Mouse (Mus musculus) telencephalon, adult 2 months (tissue): ENCODE measurements at regions not wholly inside any gene's neighbourhood (a gene's known extent, or its start where the extent isn't known, plus 50 kb on each side); places are given as distances from the start of the nearest gene placed in this dataset.

Experiments
- DNase-seq: peaks from one replicate; pipeline ENCODE4 v3.0.0-alpha.2; 2011; ENCODE audit warnings: low read depth, low spot score

- DNase-seq, result no peak
Observed at GRCm38 (mm10) chr4:71663397-71663796, 94.4 kb downstream of the Gm11232 start.

- no peak for DNase-seq
Observed at GRCm38 (mm10) chr4:71640521-71640920, 117.2 kb downstream of the Gm11232 start.

- DNase-seq, result no peak
Observed at GRCm38 (mm10) chr4:71627088-71627487, 130.7 kb downstream of the Gm11232 start.

GRCm38 (mm10) chr4:71626626-71627025, 131.1 kb downstream of the Gm11232 start:
- DNase-seq, result no peak

- no peak for DNase-seq
Observed at GRCm38 (mm10) chr4:71624771-71625170, 133.0 kb downstream of the Gm11232 start.

GRCm38 (mm10) chr4:71613720-71614119, 144.0 kb downstream of the Gm11232 start:
- DNase-seq, result no peak

GRCm38 (mm10) chr4:71585880-71586279, 171.9 kb downstream of the Gm11232 start:
- peak; percentile 2 for DNase-seq

- DNase-seq, result no peak
Observed at GRCm38 (mm10) chr4:71560656-71561055, 197.1 kb downstream of the Gm11232 start.

- DNase-seq, result peak; percentile 32
Observed at GRCm38 (mm10) chr4:71539200-71539599, 218.6 kb downstream of the Gm11232 start.

- no peak for DNase-seq
Observed at GRCm38 (mm10) chr4:71537971-71538370, 219.8 kb downstream of the Gm11232 start.

GRCm38 (mm10) chr4:71524255-71524970, 233.4 kb downstream of the Gm11232 start:
- no peak for DNase-seq

- DNase-seq, result no peak
Observed at GRCm38 (mm10) chr4:71520751-71521150, 237.0 kb downstream of the Gm11232 start.

GRCm38 (mm10) chr4:71517921-71518404, 239.8 kb downstream of the Gm11232 start:
- DNase-seq, result no peak

- no peak for DNase-seq
Observed at GRCm38 (mm10) chr4:71506911-71507310, 250.9 kb downstream of the Gm11232 start.

GRCm38 (mm10) chr4:71489788-71490187, 268.0 kb downstream of the Gm11232 start:
- DNase-seq, result no peak

- DNase-seq, result no peak
Observed at GRCm38 (mm10) chr4:71488663-71489161, 269.1 kb downstream of the Gm11232 start.

- DNase-seq, result no peak
Observed at GRCm38 (mm10) chr4:71488059-71488458, 269.7 kb downstream of the Gm11232 start.

- DNase-seq, result no peak
Observed at GRCm38 (mm10) chr4:71480960-71481359, 276.8 kb downstream of the Gm11232 start.

- DNase-seq, result peak; percentile 50
Observed at GRCm38 (mm10) chr4:71470580-71470979, 287.2 kb downstream of the Gm11232 start.

GRCm38 (mm10) chr4:71454811-71455210, 303.0 kb downstream of the Gm11232 start:
- DNase-seq, result no peak

- no peak for DNase-seq
Observed at GRCm38 (mm10) chr4:71453499-71453898, 304.3 kb downstream of the Gm11232 start.

- peak; percentile 62 for DNase-seq
Observed at GRCm38 (mm10) chr4:71446461-71446860, 311.3 kb downstream of the Gm11232 start.

GRCm38 (mm10) chr4:71431245-71431929, 326.4 kb downstream of the Gm11232 start:
- DNase-seq, result no peak
